Mouse (Mus musculus) midbrain, postnatal 0 days (tissue): Measurements from ENCODE around the gene Cenpa. TPM values are rescaled to one million over a fixed set of nuclear protein-coding genes. Genes with fewer than 3 reads are reported as not detected.
A peak's percentile ranks its signal among the peaks of the same experiment; 100 is the strongest.

ENCODE experiments used
- ATAC-seq: fragments of 200-750 bp; cut with Nextera tagmentation; 2 replicates; pipeline ENCODE4 v1.8.0; 2017; ENCODE audit warnings: moderate number of reproducible peaks, mild to moderate bottlenecking, moderate TSS enrichment, moderate library complexity; ENCODE audit not compliant: low FRiP score
- DNase-seq: peaks from one replicate; pipeline ENCODE4 v3.0.0-alpha.2; 2015; ENCODE audit warnings: low spot score
- H3K27ac ChIP-seq: fragments of 300-500 bp; sonication (generic); 2 replicates; pipeline ENCODE4 v1.5.1; 2014; ENCODE audit warnings: low read depth, mild to moderate bottlenecking, low read length, mixed read lengths
- H3K27me3 ChIP-seq: fragments of 300-500 bp; sonication (generic); 2 replicates; pipeline ENCODE4 v1.6.1; 2014; ENCODE audit warnings: low read length, control low read depth, mixed read lengths; ENCODE audit not compliant: insufficient read depth
- H3K36me3 ChIP-seq: fragments of 300-500 bp; sonication (generic); 2 replicates; pipeline ENCODE4 v1.6.1; 2014; ENCODE audit warnings: low read length, control low read depth, mixed read lengths; ENCODE audit not compliant: insufficient read depth
- H3K4me1 ChIP-seq: fragments of 300-500 bp; sonication (generic); 2 replicates; pipeline ENCODE4 v1.6.1; 2014; ENCODE audit warnings: mild to moderate bottlenecking, control low read depth, antibody characterized with exemption, low read length, mixed read lengths; ENCODE audit not compliant: insufficient read depth
- H3K4me2 ChIP-seq: fragments of 300-500 bp; sonication (generic); 2 replicates; pipeline ENCODE4 v1.6.1; 2014; ENCODE audit warnings: low read depth, mild to moderate bottlenecking, low read length, mixed read lengths; ENCODE audit not compliant: poor library complexity, severe bottlenecking
- H3K4me3 ChIP-seq: fragments of 300-500 bp; sonication (generic); 2 replicates; pipeline ENCODE4 v1.5.1; 2014; ENCODE audit warnings: low read depth, mild to moderate bottlenecking, low read length, moderate library complexity
- H3K9ac ChIP-seq: fragments of 300-500 bp; sonication (generic); replicated peaks from 2 replicates; pipeline ENCODE4 v1.6.1; 2014; ENCODE audit warnings: mild to moderate bottlenecking, low read length, moderate library complexity, mixed read lengths; ENCODE audit not compliant: poor library complexity, severe bottlenecking
- H3K9me3 ChIP-seq: fragments of 300-500 bp; sonication (generic); 2 replicates; pipeline ENCODE4 v1.6.1; 2016; ENCODE audit warnings: low read length, control low read depth
- CTCF ChIP-seq: IDR thresholded peaks from 2 replicates; pipeline ENCODE4 v1.5.1; 2016; ENCODE audit warnings: antibody characterized with exemption, mild to moderate bottlenecking
- WGBS: fragments of 180-500 bp; shearing (Covaris S2); extraction: QIAGEN DNeasy Blood & Tissue Kit; methylation state at CpG from one replicate; pipeline ENCODE4 v1.1.7; 2014; 5-methylcytosine and 5-hydroxymethylcytosine counted together
- polyA plus RNA-seq: library from polyadenylated mRNA; unstranded; fragments of >200 nt; fragmentation: Nextera tagmentation; extraction: Ambion mirVana; gene quantifications from 2 replicates; pipeline ENCODE4 v1.2.1, GENCODE M21; 2015
- total RNA-seq: library from RNA; depleted of rRNA; stranded (reverse); fragments of >200 nt; gene quantifications from 2 replicates; pipeline ENCODE4 v1.2.3, GENCODE M21; 2014

The Cenpa gene
- total and polyA plus RNA-seq, 2 experiments from 2014 or later = 9.4 to 19.6 TPM

DNA sequence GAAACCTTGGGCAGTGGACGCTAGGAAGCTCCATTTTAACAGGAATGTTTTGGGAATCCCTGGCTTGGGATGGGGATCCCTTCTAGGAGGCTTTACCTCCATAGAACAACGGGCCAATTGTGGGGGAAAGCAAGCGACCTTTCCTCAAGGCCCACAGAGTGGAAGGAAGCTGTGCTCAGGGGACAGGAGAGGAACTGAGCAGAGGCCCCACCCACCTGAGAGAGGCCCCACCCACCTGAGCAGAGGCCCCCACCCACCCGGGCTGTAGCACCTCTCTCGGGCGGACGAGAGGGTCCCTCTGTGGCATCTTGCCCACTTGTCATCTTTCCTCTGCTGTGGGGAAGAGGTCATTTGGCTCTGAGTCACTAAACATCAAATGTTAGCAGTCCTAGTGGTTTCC is 29.6 kb upstream of the Cenpa start:
- no peaks in the 10 kb centered on the region for H3K27me3 ChIP-seq
- H3K4me3 ChIP-seq = no peak overlapping the region
- no peak overlapping the region for H3K9ac ChIP-seq
- TF ChIP-seq CTCF = no peak
- no peak for ATAC-seq
- H3K4me2 ChIP-seq = no peak overlapping the region
- WGBS = 61% methylated on average over 7 of the region's 7 CpGs
- H3K27ac ChIP-seq = no peak overlapping the region
- no peaks in the 10 kb centered on the region for H3K4me1 ChIP-seq
- no peaks in the 10 kb centered on the region for H3K36me3 ChIP-seq
- no peak for DNase-seq
- H3K9me3 ChIP-seq = no peaks in the 10 kb centered on the region

DNA sequence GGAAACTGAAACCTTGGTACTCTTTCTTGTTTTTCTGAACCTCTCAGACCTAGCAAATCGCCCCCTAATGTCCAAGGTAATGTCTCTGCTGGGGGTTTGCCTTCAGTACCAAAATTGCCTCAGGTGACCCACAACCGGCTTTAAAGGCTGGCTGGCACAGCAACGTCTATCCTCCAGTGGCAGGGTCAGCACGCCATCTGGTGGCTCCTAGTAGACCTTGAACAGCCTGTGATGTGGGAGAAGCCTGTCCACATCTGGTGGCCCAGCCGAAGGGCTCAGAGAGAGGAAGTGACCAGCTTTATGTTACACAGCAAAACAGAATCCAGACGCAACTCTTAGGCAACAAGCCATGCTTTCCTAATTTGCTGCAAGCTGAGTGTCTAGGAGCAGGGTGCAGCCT is 28.5 kb upstream of the Cenpa start:
- peak; percentile 74; the same call in 1 of the 2 replicates for ATAC-seq
- Histone ChIP-seq H3K36me3 (no peaks in the 10 kb centered on the region), H3K9ac (no peak overlapping the region), H3K9me3 (no peaks in the 10 kb centered on the region), H3K4me1 (no peaks in the 10 kb centered on the region), H3K4me2 (no peak overlapping the region), H3K27ac (no peak overlapping the region), H3K4me3 (no peak overlapping the region), H3K27me3 (no peaks in the 10 kb centered on the region)
- DNase-seq = peak; percentile 86
- 5% methylated on average over 6 of the region's 6 CpGs for WGBS
- peak; percentile 95 for TF ChIP-seq CTCF

DNA sequence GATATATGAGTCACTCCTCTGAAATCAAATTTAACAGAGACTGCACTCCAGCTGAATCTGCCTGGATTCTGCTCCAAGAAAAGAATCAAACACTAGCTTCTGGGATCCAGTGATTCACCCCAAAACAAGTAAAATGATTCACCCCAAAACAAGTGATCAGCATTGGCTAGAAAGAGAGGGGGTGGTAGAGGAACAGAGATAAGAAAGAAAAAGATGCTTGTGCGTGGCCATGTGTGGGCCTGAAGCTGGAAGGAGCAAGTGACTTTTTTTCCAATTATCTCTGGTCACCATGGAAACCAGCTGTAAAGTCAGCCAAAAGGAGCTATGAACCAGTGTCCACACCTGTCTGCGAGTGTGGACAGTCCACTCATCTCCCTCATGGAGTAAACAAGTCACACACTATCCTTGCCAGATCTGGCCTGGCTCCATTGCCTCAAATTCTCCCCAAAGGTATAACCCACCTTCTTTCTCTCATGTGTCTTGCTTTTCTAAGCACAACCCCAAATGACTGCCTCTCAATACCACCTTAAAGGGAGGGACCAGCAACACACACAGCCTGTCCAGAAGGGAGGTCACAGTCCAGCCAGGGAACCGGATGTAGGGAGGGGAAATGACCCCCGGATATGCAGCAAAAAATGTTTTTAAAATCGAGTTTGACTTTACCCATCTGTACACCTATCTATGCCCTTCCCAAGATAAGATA is 22.9 kb upstream of the Cenpa start:
- ATAC-seq (no peak), DNase-seq (peak; percentile 11)

DNA sequence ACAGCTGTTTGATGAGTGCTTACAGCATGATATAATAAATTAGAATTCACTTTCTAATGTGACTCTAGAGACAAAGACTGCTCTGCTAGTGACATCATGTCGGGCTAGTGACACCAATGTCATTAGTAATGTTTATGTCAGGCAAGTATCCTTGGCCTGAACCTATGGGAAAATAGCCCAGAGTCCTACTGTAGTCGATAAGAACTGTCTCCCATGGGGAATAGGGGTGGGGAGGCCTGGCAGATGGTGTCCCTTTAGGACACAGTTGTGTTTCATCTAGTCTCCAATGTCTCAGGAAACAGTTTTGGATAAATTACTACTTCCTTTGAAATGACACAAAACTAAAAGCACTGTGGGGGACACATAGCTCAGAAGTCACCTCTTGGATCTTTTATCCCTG is 20.5 kb upstream of the Cenpa start:
- Histone ChIP-seq H3K4me2 (no peak overlapping the region), H3K4me3 (no peak overlapping the region), H3K27ac (no peak overlapping the region), H3K9me3 (no peaks in the 10 kb centered on the region), H3K27me3 (no peaks in the 10 kb centered on the region), H3K4me1 (peaks cover 4% of the 10 kb centered on the region; the same call in 1 of the 2 replicates), H3K9ac (no peak overlapping the region), H3K36me3 (no peaks in the 10 kb centered on the region)
- WGBS = 77% methylated on average over 2 of the region's 2 CpGs
- no peak for TF ChIP-seq CTCF
- no peak for ATAC-seq
- no peak for DNase-seq

More for the DNA sequence above, 22.9 kb upstream of the Cenpa start:
- H3K36me3 ChIP-seq = no peaks in the 10 kb centered on the region
- H3K4me1 ChIP-seq = peaks cover 2% of the 10 kb centered on the region; the same call in 1 of the 2 replicates
- no peak overlapping the region for H3K4me3 ChIP-seq
- no peak for TF ChIP-seq CTCF
- H3K9ac ChIP-seq = no peak overlapping the region
- no peak overlapping the region for H3K27ac ChIP-seq
- H3K4me2 ChIP-seq = no peak overlapping the region
- no peaks in the 10 kb centered on the region for H3K27me3 ChIP-seq
- WGBS = 62% methylated on average over 5 of the region's 5 CpGs
- no peaks in the 10 kb centered on the region for H3K9me3 ChIP-seq

DNA sequence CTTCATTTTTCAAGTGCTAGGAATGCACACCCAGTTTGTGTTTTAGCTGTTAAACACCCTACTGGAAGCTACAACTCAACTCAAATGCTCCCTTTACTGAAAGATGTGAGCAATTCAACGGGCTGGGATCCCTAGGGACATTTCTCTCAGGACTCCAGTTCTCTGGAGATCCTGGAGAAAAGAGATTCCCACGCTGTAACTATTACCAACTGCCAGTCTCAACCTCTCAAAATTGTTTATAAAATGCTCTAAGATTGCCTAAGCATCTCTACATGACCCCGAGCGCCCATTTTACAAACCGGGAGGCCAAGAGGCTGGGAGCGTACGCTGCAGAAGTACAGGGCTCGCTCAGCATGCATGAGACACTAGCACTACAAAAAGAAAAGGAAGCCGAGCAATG is 19.2 kb upstream of the Cenpa start:
- peak; percentile 28 for DNase-seq
- ATAC-seq = no peak

DNA sequence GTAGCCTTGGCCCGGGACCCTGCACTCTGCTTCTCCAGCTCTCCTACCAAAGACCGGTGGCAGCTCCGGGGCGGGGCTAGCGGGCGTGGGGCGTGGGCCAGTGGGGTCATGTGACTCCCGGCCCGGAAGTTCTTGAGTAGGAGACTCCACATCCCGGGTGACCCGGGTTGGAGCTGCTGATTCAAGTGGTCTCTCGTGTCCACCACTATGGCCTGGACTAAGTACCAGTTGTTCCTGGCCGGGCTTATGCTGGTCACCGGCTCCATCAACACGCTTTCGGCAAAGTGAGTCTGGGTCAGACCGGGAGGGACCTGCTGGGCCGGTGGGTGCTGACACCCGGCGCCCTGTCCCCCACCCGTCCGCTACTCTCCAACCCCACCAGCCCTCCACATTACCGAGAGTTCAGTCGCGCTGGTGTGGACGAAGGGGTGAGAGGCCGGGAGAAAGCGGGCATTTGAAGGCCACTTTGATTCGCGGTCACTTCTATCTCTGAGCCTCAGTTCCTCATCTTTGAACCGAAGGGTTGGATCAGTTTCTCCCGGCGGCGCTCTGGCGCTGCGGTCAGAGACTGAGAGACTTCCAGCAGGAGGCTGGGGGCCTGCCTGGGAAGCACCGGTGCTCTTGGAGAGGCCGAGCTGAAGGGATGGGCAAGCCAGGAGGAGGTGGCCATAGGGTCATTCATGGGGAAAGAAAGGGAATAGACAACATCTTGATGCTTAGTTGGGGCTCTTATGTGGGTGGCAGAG is 18.6 kb upstream of the Cenpa start, which contains the start of gene Slc35f6:
Gene Slc35f6, plus strand, starts transcription at position 119 of the 746 bp plus-strand sequence.
- DNase-seq = peak; percentile 90
- Histone ChIP-seq H3K36me3 (peaks cover 3% of the 10 kb centered on the region; the same call in 1 of the 2 replicates), H3K4me1 (peaks cover 4% of the 10 kb centered on the region; the same call in 1 of the 2 replicates), H3K27me3 (no peaks in the 10 kb centered on the region), H3K9ac (peak within 1 kb of the TSS; percentile 69), H3K4me3 (peak within 1 kb of the TSS; percentile 80), H3K4me2 (peak within 1 kb of the TSS; percentile 95), H3K9me3 (no peaks in the 10 kb centered on the region), H3K27ac (peak within 1 kb of the TSS; percentile 65)
- peak; percentile 93 for ATAC-seq
- WGBS = under 1% methylated on average over 38 of the region's 38 CpGs
- TF ChIP-seq CTCF = no peak

More for the DNA sequence above, 19.2 kb upstream of the Cenpa start:
- Histone ChIP-seq H3K4me1 (peaks cover 4% of the 10 kb centered on the region; the same call in 1 of the 2 replicates), H3K27ac (peak overlapping the region; percentile 65), H3K36me3 (no peaks in the 10 kb centered on the region), H3K9me3 (no peaks in the 10 kb centered on the region), H3K4me3 (peak overlapping the region; percentile 80), H3K9ac (peak overlapping the region; percentile 69), H3K27me3 (no peaks in the 10 kb centered on the region), H3K4me2 (peak overlapping the region; percentile 95)
- 8% methylated on average over 9 of the region's 9 CpGs for WGBS
- no peak for TF ChIP-seq CTCF
